Comparison of ENCODE assay signal across 8 mouse cellular contexts in genomic region chr5:112210104-112210503, GRCm38 (mm10). TPM values are rescaled to one million over a fixed set of nuclear protein-coding genes. Genes with fewer than 3 reads are reported as not detected.
A peak's percentile ranks its signal among the peaks of the same experiment; 100 is the strongest.
DNase-seq lines count a peak whose midpoint lies in the region; ATAC-seq and TF ChIP-seq lines count a peak whose summit lies in the region.

No protein-coding gene starts in this region.

- no peaks in the 10 kb centered on the region for H3K4me1 ChIP-seq in kidney, adult 2 months (ENCODE audit: control insufficient read depth, insufficient read depth, low read length)
- H3K4me1 ChIP-seq in kidney, embryonic 14.5 days (ENCODE audit: control insufficient read depth, insufficient read depth, low read length) = peaks cover 14% of the 10 kb centered on the region
- H3K4me1 ChIP-seq in ES-E14 (ENCODE audit: control insufficient read depth in 2 of 2, insufficient read depth in 2 of 2, low read length in 2 of 2, poor library complexity in 1 of 2) = peaks cover 9 to 26% of the 10 kb centered on the region in 2 experiments
- no peaks in the 10 kb centered on the region for H3K4me1 ChIP-seq in bone marrow, adult 2 months (ENCODE audit: control insufficient read depth, insufficient read depth, low read length)
- H3K4me1 ChIP-seq in forebrain, embryonic 16.5 days (replicated peaks; ENCODE audit: control insufficient read depth, insufficient read depth, low read length) = peaks cover 27% of the 10 kb centered on the region
- H3K4me1 ChIP-seq in midbrain, postnatal 0 days (ENCODE audit: insufficient read depth, low read length) = peaks cover 18% of the 10 kb centered on the region

- intact Hi-C loops in left cerebral cortex, postnatal 10 days (cut with DNase I) = no loop called here

- WGBS in kidney, adult 2 months = 30% methylated on average over 8 of the region's 8 CpGs
- WGBS in kidney, embryonic 14.5 days = 31% methylated on average over 8 of the region's 8 CpGs
- WGBS in bone marrow, adult 2 months = 31% methylated on average over 8 of the region's 8 CpGs
- WGBS in forebrain, embryonic 16.5 days = 26% methylated on average over 8 of the region's 8 CpGs
- WGBS in midbrain, postnatal 0 days = 24% methylated on average over 8 of the region's 8 CpGs

- H3K4me2 ChIP-seq in kidney, embryonic 14.5 days (replicated peaks; ENCODE audit: low read depth, low read length) = no peak overlapping the region
- H3K4me2 ChIP-seq in forebrain, embryonic 16.5 days (ENCODE audit: low read length) = no peak overlapping the region
- no peak overlapping the region for H3K4me2 ChIP-seq in midbrain, postnatal 0 days (ENCODE audit: low read depth, low read length, poor library complexity, severe bottlenecking)

- no peaks in the 10 kb centered on the region for H3K27me3 ChIP-seq in kidney, adult 2 months (replicated peaks; ENCODE audit: control insufficient read depth, insufficient read depth, low read length)
- H3K27me3 ChIP-seq in kidney, embryonic 14.5 days (ENCODE audit: control insufficient read depth, insufficient read depth, low read length) = no peaks in the 10 kb centered on the region
- H3K27me3 ChIP-seq in forebrain, embryonic 16.5 days (replicated peaks; ENCODE audit: control insufficient read depth, insufficient read depth, low read length) = no peaks in the 10 kb centered on the region
- no peaks in the 10 kb centered on the region for H3K27me3 ChIP-seq in midbrain, postnatal 0 days (ENCODE audit: insufficient read depth, low read length)

- no peak overlapping the region for H3K4me3 ChIP-seq in kidney, adult 2 months (ENCODE audit: insufficient read depth, low read depth, low read length)
- H3K4me3 ChIP-seq in kidney, embryonic 14.5 days (ENCODE audit: low read length) = no peak overlapping the region
- no peak overlapping the region for H3K4me3 ChIP-seq in ES-E14 (ENCODE audit: insufficient read depth in 1 of 2, low read depth in 1 of 2, low read length in 2 of 2, poor library complexity in 1 of 2, severe bottlenecking in 1 of 2)
- H3K4me3 ChIP-seq in bone marrow, adult 2 months (replicated peaks; ENCODE audit: control insufficient read depth, low read depth, low read length) = no peak overlapping the region
- no peak overlapping the region for H3K4me3 ChIP-seq in forebrain, embryonic 16.5 days (replicated peaks; ENCODE audit: low read length)
- H3K4me3 ChIP-seq in midbrain, postnatal 0 days (ENCODE audit: low read depth, low read length) = no peak overlapping the region

- no peak for TF ChIP-seq POLR2A in kidney, adult 2 months (IDR thresholded peaks at IDR 0.05; ENCODE audit: low read depth, low read length)
- TF ChIP-seq POLR2A in bone marrow, adult 2 months (IDR thresholded peaks at IDR 0.05; ENCODE audit: borderline replicate concordance, control insufficient read depth, low read depth, low read length) = no peak

- in situ Hi-C loops in ES-E14 (cut with MboI; ENCODE audit: low sequenced_read_pairs in 2 of 2, unreplicated experiment in 2 of 2) = no loop called here

- no peak for ATAC-seq in kidney, embryonic 14.5 days (ENCODE audit: low FRiP score, low TSS enrichment)
- peak; percentile 34 for ATAC-seq in forebrain, embryonic 16.5 days
- ATAC-seq in midbrain, postnatal 0 days (ENCODE audit: low FRiP score) = peak; percentile 25

- H3K27ac ChIP-seq in kidney, adult 2 months (ENCODE audit: insufficient read depth, low read depth, low read length) = no peak overlapping the region
- no peak overlapping the region for H3K27ac ChIP-seq in kidney, embryonic 14.5 days (ENCODE audit: low read depth, low read length)
- no peak overlapping the region for H3K27ac ChIP-seq in ES-E14 (ENCODE audit: insufficient read depth, low read depth, low read length, poor library complexity, severe bottlenecking)
- H3K27ac ChIP-seq in bone marrow, adult 2 months (ENCODE audit: control insufficient read depth, insufficient read depth, low read depth, low read length, poor library complexity) = no peak overlapping the region
- no peak overlapping the region for H3K27ac ChIP-seq in forebrain, embryonic 16.5 days (ENCODE audit: low read length)
- H3K27ac ChIP-seq in midbrain, postnatal 0 days (ENCODE audit: low read depth, low read length) = no peak overlapping the region

- H3K9me3 ChIP-seq in kidney, embryonic 14.5 days (ENCODE audit: control insufficient read depth, low read length) = no peaks in the 10 kb centered on the region
- H3K9me3 ChIP-seq in ES-E14 (ENCODE audit: control insufficient read depth, insufficient read depth, low read depth, low read length) = no peaks in the 10 kb centered on the region
- H3K9me3 ChIP-seq in forebrain, embryonic 16.5 days (ENCODE audit: control insufficient read depth, low read length) = no peaks in the 10 kb centered on the region
- H3K9me3 ChIP-seq in midbrain, postnatal 0 days (ENCODE audit: low read length) = no peaks in the 10 kb centered on the region

- peak; percentile 86 for TF ChIP-seq CTCF in kidney, adult 2 months (conservative IDR thresholded peaks at IDR 0.05; ENCODE audit: insufficient read depth, insufficient read length, low read depth, low read length)
- TF ChIP-seq CTCF in bone marrow, adult 2 months (IDR thresholded peaks at IDR 0.05; ENCODE audit: control insufficient read depth, insufficient read depth, low read length) = peak; percentile 95
- TF ChIP-seq CTCF in midbrain, postnatal 0 days (IDR thresholded peaks at IDR 0.05) = peak; percentile 98

- peak; percentile 36 for DNase-seq in kidney, adult 2 months
- DNase-seq in ES-E14 (ENCODE audit: low read depth, low spot score) = no peak
- DNase-seq in left cerebral cortex, postnatal 10 days (ENCODE audit: extremely low spot score in 1 of 2, low spot score in 2 of 2) = peak; percentile 64 to 75
- DNase-seq in midbrain, postnatal 0 days (ENCODE audit: low spot score) = peak; percentile 71
- peak; percentile 51 to 56 for DNase-seq in thymus, postnatal 36 days

- no peaks in the 10 kb centered on the region for H3K36me3 ChIP-seq in kidney, adult 2 months (ENCODE audit: control insufficient read depth, insufficient read depth, low read length)
- no peaks in the 10 kb centered on the region for H3K36me3 ChIP-seq in kidney, embryonic 14.5 days (ENCODE audit: control insufficient read depth, insufficient read depth, low read length)
- H3K36me3 ChIP-seq in ES-E14 (ENCODE audit: control insufficient read depth, insufficient read depth, low read length, poor library complexity, severe bottlenecking) = no peaks in the 10 kb centered on the region
- no peaks in the 10 kb centered on the region for H3K36me3 ChIP-seq in forebrain, embryonic 16.5 days (ENCODE audit: control insufficient read depth, insufficient read depth)
- no peaks in the 10 kb centered on the region for H3K36me3 ChIP-seq in midbrain, postnatal 0 days (ENCODE audit: insufficient read depth, low read length)

- H3K9ac ChIP-seq in kidney, embryonic 14.5 days (ENCODE audit: low read depth, low read length) = no peak overlapping the region
- no peak overlapping the region for H3K9ac ChIP-seq in ES-E14 (ENCODE audit: insufficient read depth, low read depth, low read length, poor library complexity, severe bottlenecking)
- H3K9ac ChIP-seq in forebrain, embryonic 16.5 days (replicated peaks; ENCODE audit: low read depth, low read length) = no peak overlapping the region
- no peak overlapping the region for H3K9ac ChIP-seq in midbrain, postnatal 0 days (replicated peaks; ENCODE audit: low read length, poor library complexity, severe bottlenecking)

TF ChIP-seq in ES-E14, 5 proteins besides CTCF, POLR2A, EP300 and RAD21:
- TF ChIP-seq CHD2 (IDR thresholded peaks at IDR 0.05; ENCODE audit: low read depth, low read length) (no peak), ZNF384 (IDR thresholded peaks at IDR 0.05; ENCODE audit: low read depth, low read length) (no peak), ZC3H11A (IDR thresholded peaks at IDR 0.05; ENCODE audit: borderline replicate concordance, low read depth, low read length) (peak; percentile 39), HCFC1 (IDR thresholded peaks at IDR 0.05; ENCODE audit: borderline replicate concordance, insufficient read depth, low read length) (no peak)
TF ChIP-seq in ES-E14: peak in this region for 1.

RNA-seq across cellular contexts. Expression of gene Cryba4, which starts 42.2 kb away (rescaled TPM):
- polyA plus RNA-seq in kidney, adult 2 months (2012; rRNA removed) = 0.35 TPM in 1 of 2 replicates, not detected in the other
- polyA plus RNA-seq in kidney, embryonic 14.5 days (2014; fragmentation: Nextera tagmentation; extraction: Ambion mirVana) = 0.83 and 1.4 TPM in 2 replicates
- total RNA-seq in ES-E14 (2012; rRNA removed) = 0.31 and 0.69 TPM in 2 replicates
- polyA plus RNA-seq in bone marrow, adult 2 months (2011; ENCODE audit: insufficient read depth, insufficient read length, low replicate concordance, missing spikeins) = 3.4 TPM in 1 of 2 replicates, not detected in the other
- 0.75 and 1.4 TPM in 2 replicates for polyA plus RNA-seq in forebrain, embryonic 16.5 days (2015; fragmentation: Nextera tagmentation; extraction: Ambion mirVana)
- total RNA-seq in left cerebral cortex, postnatal 10 days (2021) = 1 to 10 TPM in 1 of 2 experiments, under 1 TPM in 1; 0.67 to 1.5 TPM
- total RNA-seq in midbrain, postnatal 0 days (2014; rRNA removed) = 1.6 and 2.4 TPM in 2 replicates
- polyA plus RNA-seq in midbrain, postnatal 0 days (2015; fragmentation: Nextera tagmentation; extraction: Ambion mirVana) = 2.5 and 2.9 TPM in 2 replicates

RNA-seq across cellular contexts. Expression of gene Crybb1, which starts 45.5 kb away (rescaled TPM):
- polyA plus RNA-seq in kidney, adult 2 months (2012; rRNA removed) = 0.14 TPM in 1 of 2 replicates, not detected in the other
- polyA plus RNA-seq in kidney, embryonic 14.5 days (2014; fragmentation: Nextera tagmentation; extraction: Ambion mirVana) = 0.83 and 1.0 TPM in 2 replicates
- total RNA-seq in ES-E14 (2012; rRNA removed) = not detected in 2 replicates
- not detected in 2 replicates for polyA plus RNA-seq in bone marrow, adult 2 months (2011; ENCODE audit: insufficient read depth, insufficient read length, low replicate concordance, missing spikeins)
- polyA plus RNA-seq in forebrain, embryonic 16.5 days (2015; fragmentation: Nextera tagmentation; extraction: Ambion mirVana) = 4.6 and 5.8 TPM in 2 replicates
- 10 to 100 TPM in 1 of 2 experiments, 1 to 10 TPM in 1; 10.0 to 12.1 TPM for total RNA-seq in left cerebral cortex, postnatal 10 days (2021)
- 7.2 and 11.5 TPM in 2 replicates for total RNA-seq in midbrain, postnatal 0 days (2014; rRNA removed)
- 13.1 and 13.2 TPM in 2 replicates for polyA plus RNA-seq in midbrain, postnatal 0 days (2015; fragmentation: Nextera tagmentation; extraction: Ambion mirVana)
